Mouse (Mus musculus): ENCODE measurements around the gene Olfr544. TPM values are rescaled to one million over a fixed set of nuclear protein-coding genes. Genes with fewer than 3 reads are reported as not detected.
"Not testable (repeated sequence)": the region's sequence is repeated elsewhere in the genome, so short reads cannot be mapped to it uniquely, and the experiment has no call there.

Gene Olfr544
- polyA plus RNA-seq, 1 experiment from 2014 or later = 0.11 TPM

- no peak for ATAC-seq (ENCODE audit: low FRiP score, low read depth)
- no peaks in the 10 kb centered on the region for H3K4me1 ChIP-seq
- H3K27ac ChIP-seq = no peak within 1 kb of the TSS
- no peak within 1 kb of the TSS for H3K4me3 ChIP-seq
- no peaks in the 10 kb centered on the region for H3K27me3 ChIP-seq
- no peak within 1 kb of the TSS for H3K9ac ChIP-seq
- WGBS = 70% methylated on average over 3 of the region's 3 CpGs
- H3K36me3 ChIP-seq = no peaks in the 10 kb centered on the region
- H3K4me2 ChIP-seq (replicated peaks) = no peak within 1 kb of the TSS
- no peaks in the 10 kb centered on the region for H3K9me3 ChIP-seq
Observed at GRCm38 (mm10) chr7:102499473-102499872, 11.4 kb upstream of the Olfr544 start, which contains the start of gene Olfr545. TSS of gene Olfr545 (minus strand) at chr7:102499573.

GRCm38 (mm10) chr7:102494416-102494815, 6.3 kb upstream of the Olfr544 start:
- H3K9me3 ChIP-seq; ATAC-seq (ENCODE audit: low FRiP score, low read depth); H3K27ac ChIP-seq; H3K4me3 ChIP-seq; H3K4me1 ChIP-seq; H3K27me3 ChIP-seq; H3K4me2 ChIP-seq (replicated peaks); H3K9ac ChIP-seq; H3K36me3 ChIP-seq: not testable (repeated sequence)
- WGBS = 41% methylated on average over 7 of the region's 7 CpGs

- 81% methylated on average over 1 of the region's 1 CpGs for WGBS
- ATAC-seq (ENCODE audit: low FRiP score, low read depth) = no peak
- Histone ChIP-seq H3K36me3 (no peaks in the 10 kb centered on the region), H3K9ac (no peak overlapping the region), H3K27me3 (no peaks in the 10 kb centered on the region), H3K4me2 (replicated peaks) (no peak overlapping the region), H3K4me1 (no peaks in the 10 kb centered on the region), H3K9me3 (no peaks in the 10 kb centered on the region), H3K27ac (no peak overlapping the region), H3K4me3 (no peak overlapping the region)
Observed at GRCm38 (mm10) chr7:102486105-102486504, 2.0 kb downstream of the Olfr544 start.

- not testable (repeated sequence) for H3K4me1 ChIP-seq; H3K36me3 ChIP-seq; H3K27ac ChIP-seq; H3K4me2 ChIP-seq (replicated peaks); ATAC-seq (ENCODE audit: low FRiP score, low read depth); H3K9ac ChIP-seq; H3K27me3 ChIP-seq; H3K4me3 ChIP-seq; H3K9me3 ChIP-seq
- WGBS = 54% methylated on average over 8 of the region's 8 CpGs
Observed at GRCm38 (mm10) chr7:102484766-102485165, 3.3 kb downstream of the Olfr544 start.

- H3K36me3 ChIP-seq = no peaks in the 10 kb centered on the region
- H3K9ac ChIP-seq = no peak overlapping the region
- no peaks in the 10 kb centered on the region for H3K27me3 ChIP-seq
- no peak overlapping the region for H3K4me3 ChIP-seq
- 92% methylated on average over 2 of the region's 2 CpGs for WGBS
- H3K4me1 ChIP-seq = no peaks in the 10 kb centered on the region
- H3K9me3 ChIP-seq = no peaks in the 10 kb centered on the region
- H3K27ac ChIP-seq = no peak overlapping the region
- no peak overlapping the region for H3K4me2 ChIP-seq (replicated peaks)
- no peak for ATAC-seq (ENCODE audit: low FRiP score, low read depth)
Observed at GRCm38 (mm10) chr7:102483665-102484064, 4.4 kb downstream of the Olfr544 start.

- 91% methylated on average over 4 of the region's 4 CpGs for WGBS
- Histone ChIP-seq H3K4me2 (replicated peaks) (no peak within 1 kb of the TSS), H3K36me3 (no peaks in the 10 kb centered on the region), H3K27me3 (no peaks in the 10 kb centered on the region), H3K4me3 (no peak within 1 kb of the TSS), H3K9ac (no peak within 1 kb of the TSS), H3K9me3 (no peaks in the 10 kb centered on the region), H3K4me1 (no peaks in the 10 kb centered on the region), H3K27ac (no peak within 1 kb of the TSS)
- no peak for ATAC-seq (ENCODE audit: low FRiP score, low read depth)
Observed at GRCm38 (mm10) chr7:102481579-102481978, 6.5 kb downstream of the Olfr544 start, which contains the start of gene Olfr543. TSS of gene Olfr543 (minus strand) at chr7:102481679.

GRCm38 (mm10) chr7:102480821-102481220, 7.3 kb downstream of the Olfr544 start:
- Histone ChIP-seq H3K4me1 (no peaks in the 10 kb centered on the region), H3K9me3 (no peaks in the 10 kb centered on the region), H3K4me2 (replicated peaks) (no peak overlapping the region), H3K9ac (no peak overlapping the region), H3K36me3 (no peaks in the 10 kb centered on the region), H3K4me3 (no peak overlapping the region), H3K27me3 (no peaks in the 10 kb centered on the region), H3K27ac (no peak overlapping the region)
- ATAC-seq (ENCODE audit: low FRiP score, low read depth) = no peak
- 85% methylated on average over 4 of the region's 4 CpGs for WGBS

- Histone ChIP-seq H3K36me3 (no peaks in the 10 kb centered on the region), H3K4me1 (no peaks in the 10 kb centered on the region), H3K4me2 (replicated peaks) (no peak overlapping the region), H3K4me3 (no peak overlapping the region), H3K9me3 (no peaks in the 10 kb centered on the region), H3K27ac (no peak overlapping the region), H3K27me3 (no peaks in the 10 kb centered on the region), H3K9ac (no peak overlapping the region)
- ATAC-seq (ENCODE audit: low FRiP score, low read depth) = no peak
- 71% methylated on average over 5 of the region's 5 CpGs for WGBS
Observed at GRCm38 (mm10) chr7:102479368-102480078, 8.6 kb downstream of the Olfr544 start.

GRCm38 (mm10) chr7:102478926-102479325, 9.2 kb downstream of the Olfr544 start:
- H3K4me2 ChIP-seq (replicated peaks) = no peak overlapping the region
- H3K4me1 ChIP-seq = no peaks in the 10 kb centered on the region
- H3K36me3 ChIP-seq = no peaks in the 10 kb centered on the region
- H3K27ac ChIP-seq = no peak overlapping the region
- no peak overlapping the region for H3K9ac ChIP-seq
- ATAC-seq (ENCODE audit: low FRiP score, low read depth) = no peak
- no peaks in the 10 kb centered on the region for H3K9me3 ChIP-seq
- no peak overlapping the region for H3K4me3 ChIP-seq
- WGBS = 45% methylated on average over 3 of the region's 3 CpGs
- no peaks in the 10 kb centered on the region for H3K27me3 ChIP-seq

GRCm38 (mm10) chr7:102478425-102478824, 9.7 kb downstream of the Olfr544 start:
- WGBS = 84% methylated on average over 4 of the region's 4 CpGs
- no peak overlapping the region for H3K27ac ChIP-seq
- no peaks in the 10 kb centered on the region for H3K36me3 ChIP-seq
- ATAC-seq (ENCODE audit: low FRiP score, low read depth) = no peak
- H3K4me1 ChIP-seq = no peaks in the 10 kb centered on the region
- H3K9ac ChIP-seq = no peak overlapping the region
- H3K27me3 ChIP-seq = no peaks in the 10 kb centered on the region
- H3K9me3 ChIP-seq = no peaks in the 10 kb centered on the region
- no peak overlapping the region for H3K4me3 ChIP-seq
- H3K4me2 ChIP-seq (replicated peaks) = no peak overlapping the region

GRCm38 (mm10) chr7:102477377-102477776, 10.7 kb downstream of the Olfr544 start:
- Histone ChIP-seq H3K4me1 (no peaks in the 10 kb centered on the region), H3K36me3 (no peaks in the 10 kb centered on the region), H3K27me3 (no peaks in the 10 kb centered on the region), H3K27ac (no peak overlapping the region), H3K9ac (no peak overlapping the region), H3K4me2 (replicated peaks) (no peak overlapping the region), H3K4me3 (no peak overlapping the region), H3K9me3 (no peaks in the 10 kb centered on the region)
- no peak for ATAC-seq (ENCODE audit: low FRiP score, low read depth)
- 83% methylated on average over 11 of the region's 11 CpGs for WGBS

- Histone ChIP-seq H3K4me1 (no peaks in the 10 kb centered on the region), H3K9ac (no peak overlapping the region), H3K36me3 (no peaks in the 10 kb centered on the region), H3K27me3 (no peaks in the 10 kb centered on the region), H3K9me3 (no peaks in the 10 kb centered on the region), H3K4me2 (replicated peaks) (no peak overlapping the region), H3K4me3 (no peak overlapping the region), H3K27ac (no peak overlapping the region)
- no peak for ATAC-seq (ENCODE audit: low FRiP score, low read depth)
- 94% methylated on average over 5 of the region's 5 CpGs for WGBS
Observed at GRCm38 (mm10) chr7:102476601-102477000, 11.5 kb downstream of the Olfr544 start.

- Histone ChIP-seq H3K36me3 (peaks cover 30% of the 10 kb centered on the region), H3K9ac (no peak overlapping the region), H3K27ac (no peak overlapping the region), H3K27me3 (no peaks in the 10 kb centered on the region), H3K4me1 (no peaks in the 10 kb centered on the region), H3K4me3 (no peak overlapping the region), H3K4me2 (replicated peaks) (no peak overlapping the region), H3K9me3 (no peaks in the 10 kb centered on the region)
- no peak for ATAC-seq (ENCODE audit: low FRiP score, low read depth)
- 43% methylated on average over 5 of the region's 5 CpGs for WGBS
Observed at GRCm38 (mm10) chr7:102472675-102473074, 15.4 kb downstream of the Olfr544 start.

Measured in limb, embryonic 13.5 days (tissue).